Mouse (Mus musculus) intestine, postnatal 0 days (tissue): Measurements from ENCODE around the gene Atp6v0e. TPM values are rescaled to one million over a fixed set of nuclear protein-coding genes. Genes with fewer than 3 reads are reported as not detected.

Experiments
- ATAC-seq: fragments of 200-750 bp; cut with Nextera tagmentation; 2 replicates; pipeline ENCODE4 v1.8.0; 2017; ENCODE audit warnings: mild to moderate bottlenecking, moderate TSS enrichment, moderate library complexity
- H3K27ac ChIP-seq: fragments of 300-500 bp; sonication (generic); 2 replicates; pipeline ENCODE4 v1.5.1; 2014; ENCODE audit warnings: mild to moderate bottlenecking, low read depth, low read length, moderate library complexity
- H3K27me3 ChIP-seq: fragments of 300-500 bp; sonication (generic); replicated peaks from 2 replicates; pipeline ENCODE4 v1.6.1; 2014; ENCODE audit warnings: low read length, mixed read lengths; ENCODE audit not compliant: control insufficient read depth, insufficient read depth
- H3K36me3 ChIP-seq: fragments of 300-500 bp; sonication (generic); 2 replicates; pipeline ENCODE4 v1.6.1; 2014; ENCODE audit warnings: mild to moderate bottlenecking, moderate library complexity; ENCODE audit not compliant: control insufficient read depth, insufficient read depth
- H3K4me1 ChIP-seq: fragments of 300-500 bp; sonication (generic); replicated peaks from 2 replicates; pipeline ENCODE4 v1.6.1; 2014; ENCODE audit warnings: antibody characterized with exemption, low read length, mixed read lengths; ENCODE audit not compliant: control insufficient read depth, insufficient read depth
- H3K4me2 ChIP-seq: fragments of 300-500 bp; sonication (generic); replicated peaks from 2 replicates; pipeline ENCODE4 v1.6.1; 2014; ENCODE audit warnings: low read depth, mild to moderate bottlenecking, moderate library complexity
- H3K4me3 ChIP-seq: fragments of 300-500 bp; sonication (generic); 2 replicates; pipeline ENCODE4 v1.5.1; 2014; ENCODE audit warnings: low read depth, low read length
- H3K9ac ChIP-seq: fragments of 300-500 bp; sonication (generic); 2 replicates; pipeline ENCODE4 v1.6.1; 2014; ENCODE audit warnings: mild to moderate bottlenecking, low read depth, low read length
- H3K9me3 ChIP-seq: fragments of 300-500 bp; sonication (generic); 2 replicates; pipeline ENCODE4 v1.6.1; 2016; ENCODE audit warnings: mixed run types; ENCODE audit not compliant: control insufficient read depth
- CTCF ChIP-seq: sonication (generic); IDR thresholded peaks from 2 replicates; pipeline ENCODE4 v1.5.1; 2016; ENCODE audit warnings: low read depth, mild to moderate bottlenecking, control low read depth, antibody characterized with exemption, moderate library complexity
- WGBS: fragments of 180-500 bp; shearing (Covaris S2); extraction: QIAGEN DNeasy Blood & Tissue Kit; methylation state at CpG from one replicate; pipeline ENCODE4 v1.1.7; 2014; 5-methylcytosine and 5-hydroxymethylcytosine counted together
- polyA plus RNA-seq: library from polyadenylated mRNA; unstranded; fragments of >200 nt; fragmentation: Nextera tagmentation; extraction: Ambion mirVana; gene quantifications from 2 replicates; pipeline ENCODE4 v1.2.1, GENCODE M21; 2015

Atp6v0e gene
- polyA plus RNA-seq, 1 experiment from 2014 or later, result 571 TPM

DNA sequence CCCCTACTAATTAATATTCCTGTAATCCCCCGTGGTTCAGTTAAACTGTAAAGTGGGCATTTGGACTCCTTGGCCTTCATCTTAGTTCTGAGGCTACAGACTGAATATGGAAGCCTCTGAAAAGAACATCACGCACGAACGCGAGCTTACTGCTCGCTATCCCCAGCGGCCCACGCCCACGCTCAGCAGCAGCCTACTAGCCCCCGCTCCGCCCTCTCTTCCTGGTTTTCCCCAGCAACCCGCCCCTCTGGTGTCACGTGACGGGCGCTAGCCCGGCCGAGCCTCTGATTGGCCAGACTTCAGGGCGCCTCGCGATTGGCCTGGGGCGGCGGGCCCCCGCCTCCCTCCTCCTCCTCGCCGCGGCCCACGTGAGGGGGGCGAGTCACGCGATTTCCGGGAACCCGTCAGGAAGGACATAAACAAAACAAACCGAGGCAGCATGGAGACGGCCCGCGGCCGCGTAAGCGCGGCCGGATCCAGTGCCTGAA, 52.3 kb downstream of the Atp6v0e start, which contains the start of gene Crebrf:
Gene Crebrf, plus strand, starts transcription at position 380 of the 488 bp plus-strand sequence.
- no peaks in the 10 kb centered on the region for H3K27me3 ChIP-seq
- peak; percentile 66 for ATAC-seq
- no peak for TF ChIP-seq CTCF
- peak within 1 kb of the TSS; percentile 97 for H3K27ac ChIP-seq
- H3K9me3 ChIP-seq, result no peaks in the 10 kb centered on the region
- H3K4me3 ChIP-seq, result peak within 1 kb of the TSS; percentile 100
- WGBS, result under 1% methylated on average over 41 of the region's 41 CpGs
- peak within 1 kb of the TSS; percentile 97 for H3K9ac ChIP-seq
- H3K36me3 ChIP-seq, result no peaks in the 10 kb centered on the region
- H3K4me1 ChIP-seq, result no peaks in the 10 kb centered on the region
- H3K4me2 ChIP-seq, result peak within 1 kb of the TSS; percentile 77

DNA sequence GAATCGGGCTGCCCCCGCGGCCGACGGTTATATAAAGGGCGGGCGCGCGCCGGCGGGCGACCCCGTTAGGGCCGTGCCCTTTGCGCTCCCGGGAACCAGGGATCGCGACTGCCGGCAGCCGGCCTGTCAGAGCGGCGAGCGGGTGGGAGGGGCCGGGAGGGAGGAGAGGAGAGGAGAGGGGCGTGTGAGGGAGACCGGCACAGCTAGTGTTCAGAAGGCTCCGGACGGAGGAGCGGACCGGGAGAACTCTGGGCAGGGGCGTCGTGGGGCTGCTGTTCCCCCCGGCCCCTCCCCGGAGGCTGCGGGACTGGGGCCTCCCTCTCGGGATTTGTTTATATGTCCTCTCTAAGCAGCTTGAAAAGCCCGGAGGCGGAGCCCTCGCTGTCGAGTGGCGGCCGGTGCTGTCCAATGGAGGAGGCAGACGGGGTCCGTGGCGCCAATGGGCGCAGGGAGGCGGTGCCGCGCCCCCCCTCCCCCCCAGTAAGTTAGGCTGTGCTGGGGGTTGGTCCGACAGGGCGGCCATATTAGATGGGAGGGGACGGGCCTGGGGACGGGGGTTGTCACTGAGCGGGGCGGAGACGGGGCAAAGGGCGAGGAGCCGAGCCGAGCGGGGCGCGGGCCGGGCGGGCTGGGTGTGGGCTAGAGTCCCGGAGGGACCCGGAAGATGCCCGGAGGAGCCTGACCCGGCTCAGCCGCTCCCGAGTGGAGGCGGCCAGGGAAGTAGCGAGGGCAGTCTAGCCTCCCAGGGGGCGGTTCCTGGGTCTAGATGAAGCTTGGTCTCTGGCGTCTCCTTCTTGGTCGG, 53.1 kb downstream of the Atp6v0e start:
- Histone ChIP-seq H3K9ac (peak overlapping the region; percentile 97), H3K27me3 (no peaks in the 10 kb centered on the region), H3K9me3 (no peaks in the 10 kb centered on the region), H3K4me3 (peak overlapping the region; percentile 100), H3K27ac (peak overlapping the region; percentile 97), H3K36me3 (no peaks in the 10 kb centered on the region), H3K4me1 (no peaks in the 10 kb centered on the region), H3K4me2 (peak overlapping the region; percentile 77)
- TF ChIP-seq CTCF, result 0 out of 2 replicates have a peak, but pooled peaks have one; percentile 1
- peak; percentile 96 for ATAC-seq
- under 1% methylated on average over 60 of the region's 75 CpGs for WGBS

DNA sequence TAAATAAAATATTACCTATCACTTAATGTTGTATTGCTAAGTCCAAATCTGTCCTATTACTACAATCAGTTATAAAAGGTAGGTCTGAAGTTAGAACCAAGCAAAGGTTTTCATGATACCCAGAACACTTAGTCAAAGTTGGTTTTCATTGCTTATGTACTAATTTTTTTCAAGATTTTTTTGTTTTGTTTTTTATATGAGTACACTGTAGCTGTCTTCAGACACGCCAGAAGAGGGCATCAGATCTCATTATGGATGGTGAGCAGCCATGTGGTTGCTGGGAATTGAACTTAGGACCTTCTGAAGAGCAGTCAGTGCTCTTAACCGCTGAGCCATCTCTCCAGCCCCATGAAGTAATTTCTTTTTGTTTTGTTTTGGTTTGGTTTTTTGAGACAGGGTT, 54.8 kb downstream of the Atp6v0e start:
- H3K27me3 ChIP-seq, result no peaks in the 10 kb centered on the region
- no peak for ATAC-seq
- no peaks in the 10 kb centered on the region for H3K36me3 ChIP-seq
- H3K9me3 ChIP-seq, result no peaks in the 10 kb centered on the region
- peak; percentile 47 for TF ChIP-seq CTCF
- H3K9ac ChIP-seq, result no peak overlapping the region
- H3K27ac ChIP-seq, result no peak overlapping the region
- 55% methylated on average over 2 of the region's 2 CpGs for WGBS
- peaks cover 3% of the 10 kb centered on the region; the same call in 1 of the 2 replicates for H3K4me1 ChIP-seq
- H3K4me2 ChIP-seq, result no peak overlapping the region
- H3K4me3 ChIP-seq, result no peak overlapping the region

DNA sequence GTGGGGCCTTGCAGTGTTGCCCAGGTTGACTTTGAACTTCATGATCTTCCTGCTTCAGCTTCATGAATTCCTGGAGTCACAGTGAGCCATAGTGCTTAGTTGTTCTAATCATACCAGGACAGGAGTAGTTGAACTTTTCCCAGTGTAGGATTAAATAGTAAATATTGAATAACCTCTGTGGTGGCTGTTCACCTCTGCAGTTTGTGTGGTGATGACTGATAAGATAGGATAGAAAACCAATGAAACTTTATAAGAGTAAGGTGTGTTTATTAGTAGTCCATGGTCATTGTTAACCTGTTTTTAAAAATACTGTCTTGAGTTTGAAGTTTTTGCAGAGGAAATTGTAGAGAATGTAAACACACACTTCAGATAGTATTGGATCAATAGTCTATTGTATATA, 56.4 kb downstream of the Atp6v0e start:
- no peak for ATAC-seq
- TF ChIP-seq CTCF, result no peak

DNA sequence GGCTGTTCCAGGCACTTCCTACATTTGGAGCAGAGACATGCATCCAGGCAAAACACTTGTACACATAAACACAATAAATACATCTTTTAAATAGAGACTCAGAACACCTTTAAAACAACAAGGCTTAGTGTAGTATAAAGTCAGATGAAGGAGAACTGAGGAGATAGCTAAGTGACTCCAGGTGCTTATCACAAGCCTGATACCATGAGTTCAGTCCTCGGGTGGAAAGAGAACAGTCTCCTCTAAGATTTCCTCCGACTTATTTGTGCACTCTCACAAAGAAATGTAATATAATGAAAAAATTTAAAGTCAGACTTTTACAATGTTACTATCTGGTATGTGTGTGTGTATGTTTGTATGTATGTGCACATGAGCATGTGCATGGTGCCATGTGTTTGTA, 58.8 kb downstream of the Atp6v0e start:
- Histone ChIP-seq H3K4me3 (no peak overlapping the region), H3K27ac (no peak overlapping the region), H3K36me3 (no peaks in the 10 kb centered on the region), H3K9ac (no peak overlapping the region), H3K4me2 (no peak overlapping the region), H3K27me3 (no peaks in the 10 kb centered on the region), H3K9me3 (no peaks in the 10 kb centered on the region), H3K4me1 (peaks cover 7% of the 10 kb centered on the region; the same call in 1 of the 2 replicates)
- ATAC-seq, result no peak
- TF ChIP-seq CTCF, result no peak
- WGBS, result 65% methylated on average over 2 of the region's 2 CpGs

More for the DNA sequence above, 56.4 kb downstream of the Atp6v0e start:
- Histone ChIP-seq H3K27me3 (no peaks in the 10 kb centered on the region), H3K9ac (no peak overlapping the region), H3K4me1 (peaks cover 6% of the 10 kb centered on the region; the same call in 1 of the 2 replicates), H3K27ac (no peak overlapping the region), H3K4me3 (no peak overlapping the region), H3K9me3 (no peaks in the 10 kb centered on the region), H3K36me3 (no peaks in the 10 kb centered on the region), H3K4me2 (no peak overlapping the region)

DNA sequence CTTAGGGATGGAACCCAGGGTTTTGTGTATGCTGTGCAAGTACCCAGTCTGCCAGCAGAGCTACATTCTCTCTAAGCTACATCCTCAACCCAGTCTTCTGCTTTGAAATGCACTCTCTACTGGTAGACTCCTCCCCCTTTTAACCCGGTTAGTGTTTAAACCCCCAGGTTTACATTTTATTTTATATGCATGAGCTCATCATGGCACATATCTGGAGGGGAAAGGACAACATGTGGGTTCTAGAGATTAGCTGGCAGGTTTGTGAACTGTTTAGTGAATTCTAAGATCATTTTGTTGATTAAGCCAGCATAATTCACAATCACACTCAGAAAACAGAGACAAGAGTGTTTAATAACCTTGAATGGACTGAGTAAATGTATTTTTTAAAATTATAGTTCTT, 61.8 kb downstream of the Atp6v0e start:
- Histone ChIP-seq H3K4me3 (no peak overlapping the region), H3K27me3 (no peaks in the 10 kb centered on the region), H3K9ac (no peak overlapping the region), H3K27ac (no peak overlapping the region), H3K9me3 (no peaks in the 10 kb centered on the region), H3K4me2 (no peak overlapping the region), H3K4me1 (peaks cover 7% of the 10 kb centered on the region; the same call in 1 of the 2 replicates), H3K36me3 (no peaks in the 10 kb centered on the region)
- WGBS, result 28% methylated on average over 1 of the region's 1 CpGs
- no peak for TF ChIP-seq CTCF
- ATAC-seq, result no peak
